Mouse (Mus musculus): ENCODE measurements at regions not wholly inside any gene's neighbourhood (a gene's known extent, or its start where the extent isn't known, plus 50 kb on each side); places are given as distances from the start of the nearest gene placed in this dataset.

DNA sequence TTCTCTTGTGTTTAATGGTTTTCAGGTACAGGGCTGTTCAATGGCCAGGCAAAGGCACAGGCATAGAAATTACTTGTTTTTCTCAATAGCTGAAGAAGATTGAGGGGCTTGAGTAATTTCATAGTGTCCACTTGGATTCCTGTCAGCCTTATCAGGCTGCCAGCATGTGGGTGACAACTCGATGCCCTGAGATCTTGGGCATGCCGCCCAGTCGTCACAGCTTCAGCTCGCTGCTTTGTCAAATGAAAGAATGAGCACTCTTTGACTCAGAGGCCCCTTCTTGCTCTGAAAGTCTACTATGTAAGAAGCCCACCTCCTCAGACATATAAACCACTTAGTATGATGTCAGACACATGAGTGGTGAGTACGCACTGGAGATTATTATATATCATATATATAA, 272.6 kb downstream of the Rwdd3 start:
- ATAC-seq (replicated peaks; ENCODE audit: poor library complexity, severe bottlenecking): no peak

DNA sequence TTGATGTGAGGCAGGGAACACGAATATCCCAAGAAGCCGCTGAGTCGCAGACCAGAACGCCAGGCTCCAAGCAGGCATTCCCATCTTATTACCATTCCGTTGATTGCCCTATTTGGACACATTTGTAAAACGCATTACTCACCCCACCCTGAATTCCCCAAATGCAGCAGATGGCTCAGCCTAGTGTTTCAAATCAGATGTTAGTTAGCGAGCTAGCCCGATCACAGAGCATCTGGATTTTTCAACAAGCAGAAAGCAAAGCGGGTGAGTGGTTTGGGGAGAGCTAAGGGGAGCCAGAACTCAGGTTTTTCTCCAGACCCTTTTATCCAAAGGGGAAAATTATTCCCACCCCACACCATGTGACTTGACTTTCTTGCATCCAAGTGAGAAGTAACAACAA, 273.2 kb downstream of the Rwdd3 start:
- ATAC-seq (replicated peaks; ENCODE audit: poor library complexity, severe bottlenecking): no peak

DNA sequence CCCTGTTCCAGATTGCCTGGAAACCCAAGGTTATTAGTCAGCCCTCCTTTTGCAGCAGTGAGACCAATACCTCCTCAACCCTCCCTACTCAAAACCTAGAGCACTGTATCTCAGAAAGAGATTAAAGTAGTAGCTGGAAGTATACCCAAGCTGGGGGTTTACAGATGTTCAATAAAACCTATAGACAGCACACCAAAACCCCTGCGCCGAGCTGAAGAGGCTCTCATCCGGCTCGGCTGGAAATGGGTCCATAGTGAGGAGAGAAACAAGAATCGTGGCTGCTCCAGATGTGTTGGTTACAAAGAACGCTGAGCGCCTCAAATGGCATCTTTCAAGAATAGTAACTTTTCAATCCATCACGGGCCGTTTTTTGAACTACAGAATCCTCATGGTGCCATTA, 273.7 kb downstream of the Rwdd3 start:
- ATAC-seq (replicated peaks; ENCODE audit: poor library complexity, severe bottlenecking): no peak

DNA sequence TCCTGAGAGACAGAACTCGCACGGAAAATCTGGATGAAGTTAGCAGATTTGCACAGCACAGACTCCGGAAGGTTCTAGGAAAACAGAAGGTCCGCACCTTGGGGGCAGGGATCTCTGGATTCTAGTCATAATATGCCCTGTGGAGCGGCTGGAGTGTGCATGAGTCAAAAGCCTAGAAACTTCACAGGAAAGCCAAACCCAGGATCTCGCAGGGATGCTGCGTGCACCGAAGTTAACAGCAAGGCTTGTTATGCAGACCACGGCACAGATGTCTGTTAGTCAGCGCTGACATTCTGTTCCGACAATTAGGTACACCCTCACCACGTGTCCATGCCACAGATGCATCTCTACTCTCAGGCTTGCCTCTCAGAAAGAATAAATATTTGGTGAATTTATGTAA, 274.3 kb downstream of the Rwdd3 start:
- no peak for ATAC-seq (replicated peaks; ENCODE audit: poor library complexity, severe bottlenecking)

DNA sequence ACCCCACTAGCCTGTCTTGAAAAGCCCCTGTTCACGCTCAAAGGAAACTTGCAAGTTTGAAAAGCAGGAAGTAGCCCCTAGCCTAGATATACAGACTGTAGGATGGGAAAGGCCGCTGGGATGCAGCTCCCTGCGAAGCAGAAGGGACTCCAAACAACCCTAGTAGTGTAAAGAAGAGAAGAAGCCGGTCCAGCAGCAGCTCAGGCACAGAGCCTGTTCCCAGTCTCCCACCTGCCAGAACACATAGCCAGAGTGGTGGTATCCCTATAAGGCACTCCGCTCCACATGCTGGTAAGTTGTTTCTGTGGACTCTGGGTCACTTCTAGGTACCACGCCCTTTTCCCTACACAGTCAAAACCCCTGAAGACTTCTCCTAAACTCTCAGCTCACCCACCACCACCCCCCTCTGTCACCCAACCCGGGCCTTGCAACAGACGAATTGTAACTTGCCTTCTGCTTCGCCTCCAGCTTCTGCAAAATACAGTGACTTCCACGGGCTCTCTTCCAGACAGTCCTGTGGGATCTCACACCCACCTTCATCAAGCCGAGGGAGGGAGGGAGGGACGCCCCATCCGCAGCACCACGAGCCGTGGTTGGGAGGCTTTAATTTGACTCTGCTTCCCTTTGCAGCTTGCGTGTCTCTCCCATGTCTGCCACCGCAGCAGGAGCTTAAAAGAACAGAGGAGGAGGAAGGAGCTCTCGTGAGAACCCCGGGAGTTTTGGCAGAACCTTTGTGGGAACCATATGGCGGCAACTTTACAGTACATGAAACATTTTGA, 285.2 kb downstream of the Rwdd3 start:
- ATAC-seq (replicated peaks; ENCODE audit: poor library complexity, severe bottlenecking): no peak

DNA sequence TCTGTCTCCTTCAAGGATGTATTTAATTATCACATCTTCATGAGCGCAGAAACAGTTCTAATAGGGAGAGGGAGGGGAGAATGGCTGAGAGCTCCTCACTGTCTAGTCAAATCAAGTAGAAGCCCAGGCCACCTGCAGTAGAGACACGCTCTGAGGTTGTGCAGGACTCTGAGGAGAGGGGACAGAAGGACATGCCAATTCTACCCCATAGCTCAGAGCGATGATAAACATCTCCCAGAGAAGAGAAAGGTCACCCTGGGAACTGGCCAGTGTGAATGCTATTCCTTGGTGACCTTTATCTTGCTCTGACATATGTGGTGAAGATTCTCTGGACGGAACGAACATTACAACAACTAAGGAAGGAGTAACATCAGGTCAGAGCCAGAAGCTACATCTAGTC, 286.1 kb downstream of the Rwdd3 start:
- ATAC-seq (replicated peaks; ENCODE audit: poor library complexity, severe bottlenecking): no peak

DNA sequence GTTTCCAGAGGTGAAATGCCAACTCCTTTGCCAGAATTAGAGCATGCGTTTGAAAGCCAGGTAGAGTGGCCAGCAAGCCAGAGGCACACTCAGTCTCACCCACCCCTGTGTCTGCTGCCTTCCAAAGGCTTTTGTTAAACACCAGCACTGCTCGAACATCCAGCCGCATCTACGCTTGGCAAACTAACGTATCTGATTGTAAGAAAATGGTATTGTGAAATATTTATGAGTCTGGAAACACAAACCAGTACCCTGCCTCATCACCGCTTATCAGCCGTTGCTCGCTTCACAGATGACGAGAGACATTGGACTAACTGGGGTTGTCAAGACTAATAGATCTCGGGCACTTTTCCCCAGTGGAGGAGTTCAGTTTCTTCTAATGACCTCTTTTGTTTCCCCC, 287.3 kb downstream of the Rwdd3 start:
- no peak for ATAC-seq (replicated peaks; ENCODE audit: poor library complexity, severe bottlenecking)

DNA sequence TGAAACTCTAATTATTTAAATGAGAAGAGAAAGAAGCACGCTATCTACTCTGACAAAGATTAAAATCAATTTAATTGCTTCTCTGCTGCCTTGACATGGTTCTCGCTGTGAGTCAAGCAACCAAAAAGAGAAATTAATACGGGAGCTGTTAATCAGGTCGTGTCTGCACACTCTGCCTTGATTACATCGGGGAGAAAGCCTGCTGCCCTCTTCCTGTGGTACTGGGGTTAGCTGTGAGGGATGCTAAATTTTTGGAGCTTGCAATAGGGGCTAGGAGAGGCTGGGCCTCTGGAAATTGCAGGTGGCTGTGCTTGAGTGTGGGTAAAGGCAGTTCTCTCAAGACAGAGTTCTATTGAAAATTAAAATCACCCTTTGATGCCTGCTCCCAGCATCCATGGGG, 287.8 kb downstream of the Rwdd3 start:
- no peak for ATAC-seq (replicated peaks; ENCODE audit: poor library complexity, severe bottlenecking)

DNA sequence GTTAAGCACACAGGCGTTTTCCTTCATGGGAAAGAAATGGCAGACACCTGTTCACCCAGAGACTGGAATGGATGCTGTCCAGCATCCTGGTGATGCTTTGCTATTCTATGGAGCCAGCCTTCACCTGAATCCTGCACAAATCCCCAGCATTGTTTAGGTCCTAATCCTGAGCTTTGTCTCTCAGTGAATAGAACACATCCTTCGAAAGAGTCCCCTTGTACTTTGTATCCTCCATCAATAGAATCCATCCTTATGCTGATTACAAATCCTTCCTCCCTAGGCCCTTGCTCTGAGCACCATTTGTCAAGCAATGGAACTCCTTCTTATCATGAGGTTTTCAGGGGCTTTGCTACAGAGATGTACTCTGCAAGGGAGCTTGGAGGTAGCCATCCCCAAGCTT, 292.1 kb downstream of the Rwdd3 start:
- no peak for ATAC-seq (replicated peaks; ENCODE audit: poor library complexity, severe bottlenecking)

DNA sequence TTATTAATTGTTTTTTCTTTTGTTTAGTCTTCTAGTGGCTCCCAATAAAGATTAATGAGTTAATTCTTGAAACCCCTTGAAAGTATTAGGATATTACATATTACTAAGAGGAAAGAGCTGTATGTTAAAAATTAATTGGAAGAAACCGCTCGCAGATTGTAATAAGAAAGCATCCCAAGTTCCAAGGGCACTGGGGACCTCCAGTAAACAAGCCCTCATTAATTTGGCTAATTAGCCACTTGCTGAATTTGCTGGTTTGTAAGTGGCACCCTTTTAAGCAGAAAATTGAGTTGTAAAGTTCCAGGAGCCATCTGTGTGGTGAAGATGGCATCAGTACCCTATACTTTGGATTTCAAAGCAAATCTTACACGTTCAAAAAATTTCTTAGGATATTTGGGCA, 295.8 kb downstream of the Rwdd3 start:
- ATAC-seq (replicated peaks; ENCODE audit: poor library complexity, severe bottlenecking): no peak

DNA sequence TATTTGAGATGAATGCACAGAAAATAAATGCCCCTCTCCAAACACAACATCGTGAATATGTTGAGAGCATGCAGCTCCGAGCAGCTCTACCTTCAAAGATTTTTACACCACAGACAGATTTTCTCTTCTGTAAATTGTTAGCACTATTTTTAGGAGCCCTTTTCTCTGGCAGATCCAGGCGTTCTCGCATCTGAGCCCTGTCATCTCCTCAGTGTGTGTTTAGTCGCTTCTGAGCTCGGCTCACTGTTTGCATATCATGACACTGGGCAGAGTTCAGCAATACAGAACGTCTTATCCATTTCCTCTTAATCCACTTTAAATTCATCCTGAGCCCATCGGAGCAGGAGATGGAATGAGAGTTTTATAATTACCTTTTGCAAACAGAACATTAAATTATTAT, 306.5 kb downstream of the Rwdd3 start:
- ATAC-seq (replicated peaks; ENCODE audit: poor library complexity, severe bottlenecking): no peak

DNA sequence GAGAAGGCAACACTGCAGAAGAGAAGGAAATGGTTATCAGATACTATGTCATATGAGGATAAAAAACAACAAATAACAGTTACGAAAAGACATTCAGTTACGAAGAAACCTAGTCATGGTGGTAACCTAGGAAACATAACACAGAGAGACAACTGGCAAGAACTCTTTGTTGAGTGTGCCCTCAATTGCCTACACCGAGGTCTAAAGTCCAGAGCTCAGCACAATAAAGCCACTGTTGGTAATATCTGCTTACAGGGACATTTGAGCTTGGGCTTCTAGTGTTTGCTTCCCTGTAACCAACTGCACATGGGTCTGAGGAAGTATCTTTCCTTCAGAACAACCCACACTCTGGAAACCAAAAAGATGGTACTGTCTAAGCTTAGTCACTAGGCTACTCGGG, 309.9 kb downstream of the Rwdd3 start:
- ATAC-seq (replicated peaks; ENCODE audit: poor library complexity, severe bottlenecking): no peak

DNA sequence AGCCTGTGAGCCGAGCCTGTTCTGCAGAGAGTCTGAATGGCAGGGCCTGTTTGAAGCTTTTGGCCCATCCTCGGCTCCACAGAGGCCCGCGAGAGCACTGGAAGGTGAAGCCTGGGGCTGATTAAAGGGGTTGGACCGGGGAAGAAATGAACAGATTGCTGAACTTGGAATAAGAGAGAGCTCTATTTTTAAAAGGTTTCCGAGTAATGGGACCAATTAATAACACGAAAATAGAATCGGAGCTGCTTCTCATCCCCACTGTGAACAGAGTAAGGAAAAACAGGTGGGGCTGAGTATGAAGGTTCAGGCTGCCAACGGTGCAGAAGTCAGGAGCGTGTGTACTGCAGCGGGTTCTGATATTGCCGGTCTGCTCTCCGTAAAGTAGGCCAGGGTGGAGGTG, 313.2 kb downstream of the Rwdd3 start:
- ATAC-seq (replicated peaks; ENCODE audit: poor library complexity, severe bottlenecking): no peak

DNA sequence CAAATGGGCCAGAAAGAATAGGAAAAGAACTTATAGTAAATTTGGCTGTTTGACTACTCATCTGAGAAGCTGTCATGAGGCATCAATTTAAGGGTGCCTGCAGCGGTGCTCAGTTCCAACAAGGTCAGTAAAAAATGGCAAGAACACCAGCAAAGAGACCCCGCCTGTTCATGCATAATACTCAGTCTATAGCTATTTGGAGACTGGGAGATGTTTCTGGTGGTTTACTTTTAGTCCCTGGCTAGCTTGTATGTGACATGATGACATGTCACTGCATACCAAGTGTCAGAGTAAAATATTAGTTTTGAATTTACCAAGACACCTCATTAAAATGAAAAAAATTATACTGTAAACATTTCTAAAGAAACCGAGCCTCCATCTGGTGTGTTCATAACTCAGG, 317.2 kb downstream of the Rwdd3 start:
- ATAC-seq (replicated peaks; ENCODE audit: poor library complexity, severe bottlenecking): no peak

DNA sequence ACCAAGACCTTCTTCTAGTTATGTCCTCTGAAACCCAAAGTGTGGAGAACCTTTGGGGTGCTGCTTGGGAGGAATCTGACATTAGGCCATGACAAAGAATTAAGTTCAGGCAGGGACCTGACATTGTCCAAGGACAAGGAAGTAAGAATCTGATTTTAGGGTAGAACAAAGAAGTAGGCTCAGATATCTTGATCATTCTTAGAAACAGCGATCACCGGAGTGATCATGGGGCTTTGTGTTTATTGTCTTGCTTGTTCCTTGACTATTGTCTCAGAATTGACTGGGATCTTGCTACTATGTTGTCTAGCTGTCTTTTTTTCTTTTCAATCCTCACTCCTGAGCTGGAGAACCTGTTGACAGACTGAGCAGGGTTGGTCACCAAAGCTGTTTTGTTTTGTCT, 327.9 kb downstream of the Rwdd3 start:
- ATAC-seq (replicated peaks; ENCODE audit: poor library complexity, severe bottlenecking): no peak

DNA sequence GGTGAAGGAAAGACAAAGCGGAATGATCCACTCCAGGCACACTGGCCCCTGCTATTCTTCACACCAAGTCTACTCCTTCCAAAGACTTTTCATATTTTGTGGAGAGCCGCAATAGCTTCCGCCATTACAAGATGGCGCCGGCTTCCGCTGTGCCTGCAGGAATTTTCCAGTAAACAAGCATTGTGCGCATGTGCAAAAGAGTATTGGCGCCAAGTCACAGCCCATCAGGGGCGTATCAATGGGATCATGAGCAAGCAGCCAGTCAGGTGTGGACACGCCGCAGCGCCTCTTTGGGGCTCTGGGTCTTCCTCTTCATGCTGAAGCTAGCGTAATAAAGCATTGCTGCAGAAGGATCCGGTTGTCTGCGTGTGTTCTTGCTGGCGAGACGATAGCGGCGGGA, 348.0 kb downstream of the Rwdd3 start:
- no peak for ATAC-seq (replicated peaks; ENCODE audit: poor library complexity, severe bottlenecking)

DNA sequence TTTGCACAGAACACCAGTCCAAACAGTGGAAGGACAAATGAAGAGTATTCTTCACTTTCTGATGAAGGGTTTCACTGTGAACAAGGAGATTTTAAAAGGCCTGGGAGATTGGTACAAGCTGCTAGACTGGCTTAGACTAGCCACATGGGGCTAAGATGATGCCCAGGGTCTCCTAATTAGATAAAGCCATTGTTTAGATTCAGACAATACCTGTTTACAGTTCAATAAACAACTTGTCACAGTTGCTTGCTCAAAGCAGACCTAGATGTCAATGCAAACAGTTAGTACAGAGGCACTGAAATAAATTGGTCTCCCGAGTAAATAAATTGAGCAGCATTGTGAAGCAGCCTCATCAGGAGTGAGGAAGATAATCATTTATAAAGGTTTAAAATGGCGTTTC, 359.6 kb downstream of the Rwdd3 start:
- no peak for ATAC-seq (replicated peaks; ENCODE audit: poor library complexity, severe bottlenecking)

DNA sequence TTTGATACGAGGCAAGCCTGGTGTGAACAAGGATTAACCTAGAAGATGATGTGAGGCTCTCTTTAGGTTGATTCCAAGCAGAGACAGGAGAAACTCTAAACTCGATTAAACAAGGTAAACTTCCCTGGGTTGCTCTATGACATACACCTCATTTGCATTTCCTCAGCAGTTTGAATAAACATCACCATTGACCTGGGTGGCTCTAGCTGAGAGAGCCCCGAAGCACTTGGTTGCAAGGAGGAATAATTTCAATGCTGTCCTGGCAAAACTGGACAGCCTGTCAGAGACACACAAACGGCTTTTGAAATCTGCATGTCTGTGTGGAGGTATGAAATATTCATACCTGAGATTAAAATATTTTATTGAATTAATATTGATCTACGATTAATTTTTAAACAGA, 361.0 kb downstream of the Rwdd3 start:
- no peak for ATAC-seq (replicated peaks; ENCODE audit: poor library complexity, severe bottlenecking)

DNA sequence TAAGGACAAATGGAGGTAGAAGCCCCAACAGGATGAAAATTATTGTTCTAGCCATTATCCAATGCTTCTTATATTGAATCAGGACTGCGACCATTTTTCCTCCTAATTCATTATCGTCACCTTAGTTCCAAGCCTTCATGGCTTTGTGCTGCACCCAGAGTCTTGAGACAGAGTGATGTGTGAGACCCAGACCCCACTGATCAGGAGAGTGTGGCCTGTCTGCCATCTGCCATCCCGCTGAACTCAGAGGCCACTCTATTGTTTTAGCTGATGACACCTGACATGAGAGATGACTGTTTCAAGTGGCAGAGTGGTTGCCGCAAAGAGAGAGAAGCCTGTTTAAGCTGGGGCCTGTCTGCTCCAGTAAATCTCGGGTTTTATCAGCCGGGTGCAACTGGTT, 361.4 kb downstream of the Rwdd3 start:
- no peak for ATAC-seq (replicated peaks; ENCODE audit: poor library complexity, severe bottlenecking)

DNA sequence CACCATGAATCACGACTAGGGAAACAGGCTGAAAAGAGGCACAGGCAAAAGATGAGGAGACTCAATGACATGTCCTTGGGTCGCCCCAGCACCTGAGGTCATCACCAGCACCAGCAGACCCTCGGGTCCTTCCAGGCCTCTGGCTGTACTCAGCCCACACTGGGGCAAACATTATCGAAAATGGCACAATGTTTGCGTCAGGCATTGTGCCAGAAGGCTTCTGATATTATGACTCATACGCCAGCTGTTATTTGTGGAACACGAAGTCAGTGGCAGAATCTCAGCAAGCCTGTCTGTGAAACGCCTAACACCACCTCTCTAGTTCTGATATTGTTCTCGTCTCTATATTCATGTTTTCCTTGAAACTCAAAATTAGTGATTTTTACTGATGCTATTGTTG, 384.8 kb downstream of the Rwdd3 start:
- ATAC-seq (replicated peaks; ENCODE audit: poor library complexity, severe bottlenecking): no peak

DNA sequence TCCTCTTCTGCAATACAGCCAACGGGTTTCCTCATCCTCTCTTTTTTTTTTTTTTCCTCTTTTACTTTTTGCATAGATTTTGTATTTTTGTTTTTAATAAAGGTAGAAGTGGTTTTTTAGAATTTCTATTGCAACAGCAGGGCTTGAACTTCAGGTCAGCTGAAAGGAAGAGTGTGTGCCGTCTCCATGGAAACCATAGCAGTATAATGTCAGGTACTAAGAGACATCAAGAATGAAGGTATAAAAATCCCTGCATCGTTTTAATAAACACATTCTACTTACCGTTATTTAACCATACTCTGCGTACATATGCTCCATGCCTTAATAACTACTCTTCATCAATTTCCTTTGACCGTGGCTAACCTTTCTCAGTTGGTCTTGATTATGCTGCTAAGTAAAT, 390.0 kb downstream of the Rwdd3 start:
- no peak for ATAC-seq (replicated peaks; ENCODE audit: poor library complexity, severe bottlenecking)

DNA sequence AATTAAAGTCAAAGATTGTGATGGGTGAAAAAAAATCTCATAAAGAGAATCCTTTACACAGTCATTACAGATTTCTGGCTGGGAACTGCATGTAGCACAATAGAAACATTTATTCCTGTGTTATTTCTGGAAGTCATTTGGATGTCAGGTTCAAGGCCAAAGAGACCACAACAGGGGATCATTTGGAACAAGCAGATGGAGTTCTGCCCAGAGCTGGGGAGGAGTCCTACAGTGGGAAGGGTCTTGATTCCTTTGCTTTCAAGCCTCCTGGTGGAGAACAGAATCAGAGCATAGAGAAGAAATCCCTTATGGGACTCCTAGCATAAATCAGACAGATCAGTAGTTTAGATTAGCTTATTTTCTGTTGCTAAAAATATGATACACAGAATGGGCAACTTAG, 392.4 kb downstream of the Rwdd3 start:
- no peak for ATAC-seq (replicated peaks; ENCODE audit: poor library complexity, severe bottlenecking)

DNA sequence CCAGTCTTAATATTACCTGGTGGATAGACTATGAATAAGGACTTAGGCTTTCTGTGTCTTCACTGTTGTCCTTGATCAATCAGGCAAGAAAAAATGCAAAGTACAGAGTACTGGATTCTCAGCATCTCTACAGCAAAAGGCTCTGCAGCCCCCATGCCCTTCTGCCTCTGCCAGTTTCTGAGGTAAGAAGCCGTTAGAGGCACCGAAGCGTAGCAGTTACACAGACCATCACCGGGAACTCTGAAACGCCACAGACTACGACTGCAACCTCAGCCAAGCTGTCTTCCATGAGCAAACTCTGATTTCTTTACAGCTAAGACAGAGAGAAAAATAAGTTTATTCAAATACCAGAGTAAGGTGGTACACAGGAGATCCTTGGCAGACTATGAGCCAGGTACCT, 396.5 kb downstream of the Rwdd3 start:
- ATAC-seq (replicated peaks; ENCODE audit: poor library complexity, severe bottlenecking): no peak

All from granulocyte monocyte progenitor cell, adult 5-6 weeks (primary cell).